Mouse (Mus musculus) megakaryocyte-erythroid progenitor cell, adult 5-6 weeks (primary cell): ENCODE results near the gene Myo18b. TPM values are rescaled to one million over a fixed set of nuclear protein-coding genes. Genes with fewer than 3 reads are reported as not detected.

Experiments
- ATAC-seq: replicated peaks from 2 replicates; pipeline ENCODE4 v1.8.0; 2016; ENCODE audit warnings: mild to moderate bottlenecking, inconsistent platforms; ENCODE audit not compliant: severe bottlenecking, poor library complexity, low FRiP score, low TSS enrichment
- total RNA-seq, 2 experiments: library from RNA; stranded (forward) in 1 of 2; stranded (reverse) in 1 of 2; fragments of 200-1000, 215-1000 nt in 1 of 2; fragments of >200 nt in 1 of 2; fragmentation: Nextera tagmentation in 1 of 2; gene quantifications; 2 replicates each; pipeline ENCODE4 v1.2.3; 2014 to 2017

Gene Myo18b
- total RNA-seq, 2 experiments from 2014 or later = not detected

- no peak for ATAC-seq
These were observed 62.3 kb downstream of the Myo18b start for GRCm38 (mm10) chr5:112833866-112834265.

GRCm38 (mm10) chr5:112825091-112825794, 70.9 kb downstream of the Myo18b start:
- ATAC-seq = no peak

- ATAC-seq = 0 out of 2 replicates have a peak, but pooled peaks have one; percentile 47
These were observed 71.8 kb downstream of the Myo18b start for GRCm38 (mm10) chr5:112824376-112824775.

GRCm38 (mm10) chr5:112822426-112822825, 73.7 kb downstream of the Myo18b start:
- ATAC-seq = no peak

- no peak for ATAC-seq
These were observed 81.1 kb downstream of the Myo18b start for GRCm38 (mm10) chr5:112815051-112815450.

GRCm38 (mm10) chr5:112807629-112808028, 88.5 kb downstream of the Myo18b start:
- no peak for ATAC-seq

GRCm38 (mm10) chr5:112796086-112796485, 100.1 kb downstream of the Myo18b start:
- ATAC-seq = no peak

GRCm38 (mm10) chr5:112791792-112792780, 104.1 kb downstream of the Myo18b start:
- ATAC-seq = no peak

- no peak for ATAC-seq
These were observed 105.6 kb downstream of the Myo18b start for GRCm38 (mm10) chr5:112790376-112791111.

GRCm38 (mm10) chr5:112788441-112788840, 107.7 kb downstream of the Myo18b start:
- no peak for ATAC-seq

GRCm38 (mm10) chr5:112786788-112787187, 109.4 kb downstream of the Myo18b start:
- ATAC-seq = no peak

- ATAC-seq = no peak
These were observed 110.1 kb downstream of the Myo18b start for GRCm38 (mm10) chr5:112786031-112786430.

- no peak for ATAC-seq
These were observed 114.4 kb downstream of the Myo18b start for GRCm38 (mm10) chr5:112781719-112782118.

- no peak for ATAC-seq
These were observed 114.9 kb downstream of the Myo18b start for GRCm38 (mm10) chr5:112781231-112781630.

GRCm38 (mm10) chr5:112780383-112780782, 115.8 kb downstream of the Myo18b start:
- ATAC-seq = no peak

- no peak for ATAC-seq
These were observed 119.3 kb downstream of the Myo18b start for GRCm38 (mm10) chr5:112776781-112777405.

- no peak for ATAC-seq
These were observed 122.7 kb downstream of the Myo18b start for GRCm38 (mm10) chr5:112773429-112773828.

GRCm38 (mm10) chr5:112771376-112771901, 124.7 kb downstream of the Myo18b start:
- ATAC-seq = no peak

GRCm38 (mm10) chr5:112769721-112770119, 126.4 kb downstream of the Myo18b start:
- no peak for ATAC-seq
